Mouse (Mus musculus): Measurements from ENCODE around the gene P2rx2.

- no peak for TF ChIP-seq CTCF (IDR thresholded peaks at IDR 0.05)
- no peak for TF ChIP-seq EP300 (IDR thresholded peaks at IDR 0.05; ENCODE audit: insufficient read depth, low read depth, low read length)
Measured at GRCm38 (mm10) chr5:110362813-110363178, 19.8 kb upstream of the P2rx2 start.

Data from heart, adult 2 months (tissue).